Mouse (Mus musculus): ENCODE results near the gene Gzmk.
"Not testable (repeated sequence)": the region's sequence is repeated elsewhere in the genome, so short reads cannot be mapped to it uniquely, and the experiment has no call there.

The Gzmk gene

GRCm38 (mm10) chr13:113225811-113226210 lies at the start of gene Gzmk:
Gzmk (minus strand) TSS chr13:113225908.
- DNase-seq (ENCODE audit: low spot score) = peak; percentile 38

- DNase-seq (ENCODE audit: low spot score) = no peak
These were observed 45.5 kb upstream of the Gzmk start for GRCm38 (mm10) chr13:113271189-113271588.

DNA sequence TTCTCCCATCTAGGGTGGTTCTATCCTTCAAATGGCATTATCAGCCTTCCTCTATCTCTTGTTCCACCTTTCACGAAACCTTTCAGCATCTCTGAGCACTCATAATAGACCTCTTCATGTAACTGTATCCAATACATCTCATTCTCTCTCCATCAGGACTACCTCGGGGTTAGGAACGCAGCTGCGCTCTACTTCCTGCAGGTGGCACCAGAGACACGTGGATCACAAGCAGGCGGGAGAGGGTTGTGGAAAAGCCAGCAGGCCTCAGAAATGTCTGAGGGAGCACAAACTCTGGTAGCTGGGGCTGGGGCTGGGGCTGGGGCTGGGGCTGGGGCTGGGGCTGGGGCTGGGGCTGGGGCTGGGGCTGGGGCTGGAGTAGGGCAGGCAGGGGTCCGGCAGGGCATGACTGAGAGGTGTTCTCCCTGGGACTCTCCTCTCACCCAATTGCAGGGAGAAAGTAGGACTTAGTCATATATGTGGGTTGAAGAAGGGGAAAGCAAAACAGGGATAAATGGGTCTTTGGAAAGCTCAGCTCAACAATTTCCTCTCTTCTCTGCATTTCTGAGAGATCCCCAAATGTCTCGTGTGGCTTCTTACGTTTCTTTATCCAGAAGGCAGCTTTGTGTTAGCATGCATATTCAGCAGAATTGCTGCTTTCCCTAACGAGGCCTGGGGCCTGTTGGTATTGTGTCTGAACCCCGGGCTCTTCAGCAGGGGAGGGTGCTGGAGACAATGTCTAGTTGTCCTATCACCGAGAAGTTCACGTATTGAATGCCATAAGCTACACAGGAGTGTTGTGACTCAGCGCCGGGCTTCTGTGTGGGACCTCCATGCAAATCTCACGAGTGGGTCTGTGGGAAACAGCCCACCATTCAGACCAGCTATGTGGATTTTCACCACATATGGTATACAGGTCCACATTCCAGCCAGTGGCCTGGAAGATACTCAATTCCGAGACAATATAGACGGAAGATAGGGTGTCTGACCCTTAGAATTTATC lies 44.4 kb upstream of the Gzmk start:
- DNase-seq (ENCODE audit: low spot score) = peak; percentile 87

DNA sequence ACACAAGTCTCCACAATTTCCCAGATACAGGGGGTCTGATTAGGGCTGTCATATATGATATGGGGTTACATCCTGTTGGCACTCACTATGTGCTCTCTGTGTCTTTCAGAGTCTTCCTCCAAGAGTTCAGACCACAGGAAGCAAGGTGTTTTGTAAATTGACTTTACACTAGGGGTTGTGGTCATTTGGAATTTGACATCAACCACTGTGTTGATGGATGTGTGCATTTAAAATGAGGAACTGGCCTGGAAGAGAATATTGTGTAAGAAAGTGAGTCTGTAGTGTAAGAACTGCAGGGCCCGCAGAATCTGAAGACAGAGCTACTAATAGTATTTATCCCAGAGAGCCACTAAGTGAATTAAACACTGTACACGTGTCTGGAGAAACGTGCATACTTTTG lies 41.5 kb upstream of the Gzmk start:
- no peak for DNase-seq (ENCODE audit: low spot score)

DNA sequence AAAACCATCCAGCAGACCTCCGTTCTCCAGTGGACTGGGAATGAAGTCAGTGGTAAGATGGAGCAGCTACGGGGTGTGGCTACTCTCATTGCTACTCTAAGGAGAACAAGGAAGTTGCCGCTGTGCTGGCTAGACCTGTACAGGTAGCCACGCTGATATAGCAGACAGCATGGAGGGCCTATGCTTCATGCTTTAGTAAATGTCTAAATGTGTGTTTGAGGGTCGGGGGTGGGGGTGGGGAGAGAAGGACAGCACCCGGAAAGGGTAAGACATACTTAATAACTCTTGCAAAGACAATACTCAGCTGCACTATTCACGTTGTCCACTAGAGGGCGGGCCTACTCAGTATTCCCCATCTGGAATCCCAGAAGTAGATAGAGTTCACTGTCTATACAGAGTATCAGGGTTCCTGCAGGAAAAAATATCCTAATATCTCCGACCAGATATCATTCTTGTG lies 40.8 kb upstream of the Gzmk start:
- DNase-seq (ENCODE audit: low spot score) = peak; percentile 82

DNA sequence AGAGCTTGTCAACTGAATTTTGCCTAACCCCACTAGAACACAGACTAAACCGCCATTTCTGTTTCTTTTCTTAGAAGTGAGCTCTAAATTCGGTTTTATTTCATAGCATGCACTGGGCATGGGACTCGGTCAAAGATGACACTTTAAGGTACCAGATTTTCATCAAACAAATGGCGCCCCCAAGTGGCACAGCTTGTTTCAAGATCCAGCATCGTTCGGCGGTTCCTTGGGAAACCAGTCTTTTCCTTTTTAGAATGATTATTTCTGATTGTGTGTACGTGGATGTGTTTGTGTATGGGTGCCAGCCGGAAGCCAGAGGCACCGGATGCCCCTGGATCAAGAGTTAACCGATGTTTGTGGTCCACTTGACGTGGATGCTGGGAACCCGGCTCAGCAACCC lies 39.5 kb upstream of the Gzmk start:
- DNase-seq (ENCODE audit: low spot score) = peak; percentile 65

DNA sequence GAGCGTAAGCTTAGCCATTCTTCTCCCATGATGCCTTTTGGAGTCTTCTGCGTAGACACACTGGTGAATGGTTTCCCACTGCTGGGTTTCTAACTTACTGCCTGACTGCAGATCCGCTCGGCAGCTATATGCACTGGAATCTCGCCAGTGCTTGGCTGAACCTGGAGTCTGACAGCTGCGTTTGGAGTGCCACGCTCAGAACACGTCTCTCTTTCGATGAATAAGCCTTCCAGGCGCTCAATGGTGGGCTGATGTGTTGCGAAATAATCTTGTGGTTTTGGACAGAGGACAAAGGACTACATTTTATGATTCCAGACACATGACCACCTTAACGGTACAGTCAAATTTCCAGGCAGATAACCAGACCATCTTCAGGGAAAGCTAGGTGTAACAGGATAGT lies 37.1 kb upstream of the Gzmk start:
- DNase-seq (ENCODE audit: low spot score) = peak; percentile 35

DNA sequence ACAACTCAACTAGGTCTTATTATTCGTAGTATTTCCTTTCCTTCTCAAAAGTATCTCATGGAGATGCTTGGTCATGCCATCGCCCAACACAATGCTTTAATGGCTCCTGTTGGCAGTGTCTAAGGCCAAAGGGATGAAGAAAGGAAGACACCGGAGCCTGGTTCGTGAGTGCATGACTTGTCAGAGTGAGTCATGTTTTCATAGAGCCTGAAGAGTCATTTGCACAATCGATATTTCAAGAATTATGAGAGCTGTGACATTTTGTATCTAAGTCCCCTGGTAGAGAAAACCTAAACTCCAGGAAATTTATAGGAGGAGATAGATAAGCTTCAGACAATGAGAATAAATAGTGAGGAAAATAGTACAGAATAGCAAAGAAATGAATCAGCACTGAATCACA lies 33.5 kb upstream of the Gzmk start:
- no peak for DNase-seq (ENCODE audit: low spot score)

DNA sequence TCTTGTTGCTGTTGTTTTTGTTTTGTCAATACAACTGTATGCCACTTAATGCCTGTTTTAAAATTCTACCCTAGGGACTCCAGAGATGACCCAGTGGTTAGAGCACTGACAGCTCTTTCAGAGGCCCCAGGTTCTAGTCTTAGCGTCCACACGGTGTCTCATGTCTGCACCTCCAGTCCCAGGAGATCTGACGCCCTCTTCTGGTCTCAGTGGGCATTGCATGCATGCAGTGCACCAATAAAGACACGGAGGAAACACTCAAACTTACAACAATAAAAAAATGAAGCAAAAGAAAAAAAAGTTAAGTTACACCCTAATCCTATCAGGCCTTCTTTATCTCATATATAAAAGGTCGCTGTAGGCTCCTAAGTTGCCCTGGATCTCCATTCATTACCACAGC lies 31.5 kb upstream of the Gzmk start:
- DNase-seq (ENCODE audit: low spot score) = no peak

DNA sequence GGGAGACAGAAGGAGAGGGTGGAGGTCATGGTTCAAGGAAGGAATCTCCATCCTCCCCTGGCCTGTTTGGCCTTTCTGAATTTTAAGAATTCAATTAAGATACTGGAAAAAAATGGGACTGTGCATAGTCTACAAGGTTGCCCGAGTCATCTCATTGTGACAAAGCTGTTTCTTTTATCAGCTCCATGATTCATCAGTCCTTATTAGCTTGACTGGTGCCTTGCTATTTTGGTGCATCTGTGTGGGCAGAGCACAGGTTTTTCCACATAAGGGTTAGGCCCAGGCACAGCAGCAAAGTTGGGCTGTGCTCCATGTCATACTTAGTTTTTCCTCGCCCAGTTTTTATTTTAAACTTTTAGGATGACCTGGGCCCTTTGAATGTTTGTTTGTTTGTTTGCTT lies 31.1 kb upstream of the Gzmk start:
- no peak for DNase-seq (ENCODE audit: low spot score)

DNA sequence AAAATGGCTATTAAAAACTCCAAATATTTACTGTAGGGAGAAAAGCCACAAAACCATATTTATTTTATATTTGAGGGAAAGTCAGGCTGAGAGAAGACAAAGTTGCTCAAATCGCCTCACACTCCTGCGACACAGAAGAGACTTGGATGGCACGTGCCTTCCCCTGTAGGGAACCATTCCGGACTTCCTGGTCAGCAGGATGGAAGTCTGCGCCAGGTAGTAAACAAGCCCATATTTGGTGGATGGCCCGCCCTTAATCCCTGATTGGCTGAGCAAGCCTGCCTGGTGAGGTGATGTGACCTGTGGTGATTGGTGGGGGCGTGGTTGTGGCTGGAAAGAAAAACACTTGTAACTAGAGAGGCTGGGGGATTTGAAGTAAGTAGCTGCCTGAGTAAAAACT lies 26.9 kb upstream of the Gzmk start:
- DNase-seq (ENCODE audit: low spot score) = not testable (repeated sequence)

DNA sequence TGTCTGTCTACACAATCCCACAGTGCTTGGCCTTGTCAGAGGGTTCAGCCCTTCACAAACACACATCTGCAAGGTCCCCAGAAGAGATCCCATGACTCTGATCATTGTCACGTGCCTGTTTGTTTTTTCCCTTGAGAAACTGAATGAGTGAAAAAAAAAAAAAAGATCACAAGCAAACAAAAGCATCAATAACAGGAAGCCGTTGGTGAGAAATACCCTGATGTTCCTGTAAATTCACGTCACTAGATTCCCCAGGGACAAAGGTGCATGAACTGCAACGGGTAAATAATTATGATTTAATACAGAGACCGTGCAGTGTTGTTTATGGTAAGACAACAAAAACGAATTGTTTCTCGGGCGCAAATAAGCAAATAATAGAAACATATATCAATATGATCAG lies 19.3 kb upstream of the Gzmk start:
- no peak for DNase-seq (ENCODE audit: low spot score)

DNA sequence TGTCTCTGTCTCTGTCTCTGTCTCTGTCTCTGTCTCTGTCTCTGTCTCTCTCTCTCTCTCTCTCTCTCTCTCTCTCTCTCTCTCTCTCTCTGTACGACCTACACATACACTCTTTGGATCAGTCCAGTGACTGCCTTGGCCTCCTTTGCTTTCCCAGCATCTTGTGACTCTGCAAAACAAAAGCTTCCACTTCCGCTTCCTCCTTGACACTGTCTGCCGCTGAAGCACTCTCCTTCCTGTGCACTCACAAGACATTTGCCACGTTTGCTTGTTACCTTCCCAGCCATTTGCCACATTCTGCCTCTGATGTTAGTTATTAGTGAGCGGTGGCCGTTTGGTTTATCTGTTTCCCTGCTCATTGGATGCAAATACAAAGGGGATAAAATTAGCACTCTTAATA lies 16.4 kb upstream of the Gzmk start:
- no peak for DNase-seq (ENCODE audit: low spot score)

DNA sequence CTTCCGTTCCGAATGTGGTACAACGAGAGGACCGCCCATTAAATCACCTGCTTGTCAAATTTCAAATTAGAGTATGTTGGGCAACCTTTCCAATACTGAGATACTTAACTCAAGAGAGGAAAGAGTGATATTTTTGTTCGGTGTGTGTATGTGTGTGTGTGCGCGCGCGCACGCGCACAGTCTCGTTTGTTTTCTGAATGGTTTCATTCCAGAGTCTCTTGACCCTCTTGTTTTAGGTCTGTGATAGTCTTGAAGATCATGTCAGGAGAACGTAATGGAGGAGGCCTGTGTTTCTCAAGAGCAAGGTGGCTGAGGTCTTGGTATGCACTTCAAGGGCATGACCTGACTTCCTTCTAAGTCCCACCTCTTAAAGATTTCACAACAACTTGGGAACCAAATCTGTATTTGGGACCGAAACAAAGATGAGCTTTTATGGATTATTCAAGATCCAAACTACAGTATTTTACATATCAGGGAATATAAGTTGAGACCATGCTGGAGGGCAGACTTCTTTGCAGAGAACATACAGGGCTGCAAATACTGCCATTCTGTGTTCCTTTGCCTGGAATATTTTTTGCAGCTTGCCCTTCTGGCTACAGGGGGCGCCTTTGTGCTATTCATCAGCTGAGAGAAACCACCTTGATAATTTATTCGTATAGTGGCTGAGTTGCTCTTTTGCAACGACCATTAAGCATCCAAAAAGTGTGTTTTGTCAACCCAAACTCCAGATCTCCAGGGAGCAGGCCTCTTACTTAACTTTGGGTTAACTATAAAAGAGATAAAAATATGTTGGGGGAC lies 2.2 kb upstream of the Gzmk start:
- peak; percentile 22 for DNase-seq (ENCODE audit: low spot score)

DNA sequence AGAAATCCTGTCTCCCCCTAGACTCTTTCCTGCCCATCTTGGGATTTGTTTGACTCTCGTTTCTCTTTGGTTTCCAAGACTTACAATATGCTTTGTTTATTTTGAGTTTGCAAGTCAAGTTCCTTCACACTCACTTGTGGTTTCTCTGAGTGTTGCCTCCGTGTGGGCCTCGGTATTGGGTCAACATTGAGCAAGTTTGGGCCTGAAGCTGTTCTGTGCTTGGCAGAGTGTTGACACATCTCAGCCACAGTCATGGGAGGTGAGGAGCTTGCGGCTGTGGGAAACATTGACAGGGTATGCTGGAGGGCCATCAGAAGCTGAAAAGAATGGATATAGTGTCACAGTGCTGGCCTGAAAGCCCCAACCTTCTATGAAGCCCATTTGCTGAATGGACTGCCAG lies 1.4 kb upstream of the Gzmk start:
- no peak for DNase-seq (ENCODE audit: low spot score)

- peak; percentile 68 for DNase-seq (ENCODE audit: low spot score)
These were observed 1.6 kb downstream of the Gzmk start for GRCm38 (mm10) chr13:113224105-113224504.

DNA sequence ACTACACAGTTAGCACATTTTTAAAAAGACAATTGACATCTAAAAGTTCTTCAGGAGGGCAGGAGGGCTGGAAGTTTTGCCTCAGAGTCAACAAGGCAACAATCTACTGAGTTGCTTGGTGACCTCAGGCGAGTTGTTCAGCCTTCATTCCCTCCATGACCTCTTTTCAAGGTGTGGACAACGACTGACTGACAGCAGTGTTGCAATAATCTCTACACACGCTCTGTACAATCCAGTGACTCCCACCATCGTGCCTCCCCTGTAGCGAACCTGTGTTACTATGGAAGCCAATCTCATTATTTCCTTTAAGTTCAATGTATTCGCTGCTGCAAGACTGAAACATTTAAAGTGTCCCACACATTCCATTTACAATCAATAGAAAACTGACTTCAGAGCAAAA lies 3.9 kb downstream of the Gzmk start:
- DNase-seq (ENCODE audit: low spot score) = no peak

DNA sequence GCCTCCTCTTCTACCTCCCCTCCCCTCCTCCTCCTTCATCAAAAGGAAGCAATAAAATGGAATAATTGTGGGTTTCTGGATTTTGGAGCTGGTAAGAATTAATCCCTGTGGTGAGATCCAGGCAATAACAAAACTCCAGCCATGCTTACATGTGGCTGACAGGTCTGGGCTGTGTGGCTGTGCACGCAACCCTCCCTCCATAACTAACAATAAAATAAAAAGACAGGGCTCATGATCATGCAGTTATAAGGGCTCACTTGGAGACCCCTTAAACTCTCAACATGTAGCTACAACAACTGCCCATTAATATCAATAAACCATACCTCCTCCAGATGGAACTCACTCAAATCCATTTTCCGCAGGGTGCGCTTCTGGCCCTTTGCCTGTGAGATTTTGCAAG lies 11.8 kb downstream of the Gzmk start:
- DNase-seq (ENCODE audit: low spot score) = no peak

DNA sequence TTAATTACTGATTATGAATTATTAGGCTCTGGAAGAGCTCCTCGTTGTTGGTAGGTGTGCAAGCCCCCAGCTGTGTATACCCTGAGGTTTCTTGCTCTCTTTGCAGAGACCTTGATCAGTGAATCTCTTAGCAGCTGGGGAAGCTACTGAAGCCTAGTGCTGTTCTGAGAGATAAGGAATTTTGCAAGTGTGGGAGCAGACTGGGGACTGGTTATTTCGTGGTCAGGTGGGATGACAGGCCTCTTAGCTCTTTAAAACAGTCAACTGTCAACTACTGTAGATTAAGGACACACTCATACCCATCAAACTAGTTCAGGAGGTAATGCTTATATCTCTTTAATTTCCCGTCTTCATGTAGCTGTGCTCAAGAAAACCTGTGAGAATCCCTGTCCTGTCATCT lies 13.3 kb downstream of the Gzmk start:
- DNase-seq (ENCODE audit: low spot score) = no peak

DNA sequence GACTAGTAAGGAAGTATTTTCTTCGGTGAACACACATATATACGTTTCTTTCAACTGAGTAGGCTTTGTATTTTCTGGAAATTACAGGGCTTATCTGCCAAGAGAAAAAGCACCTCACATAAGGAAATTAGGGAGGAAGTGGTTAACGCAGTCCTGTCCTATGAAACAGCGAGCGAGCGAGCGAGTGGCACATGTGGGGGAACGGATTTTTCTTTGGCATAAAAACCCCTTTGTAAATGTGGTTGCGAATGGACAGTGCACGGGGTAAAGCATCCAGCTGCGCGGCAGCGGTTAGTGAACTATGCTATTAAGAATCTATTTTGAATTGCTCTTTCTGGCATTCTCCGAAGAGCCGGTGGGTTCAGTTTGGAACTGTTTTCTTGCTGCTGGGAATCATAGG lies 14.4 kb downstream of the Gzmk start:
- no peak for DNase-seq (ENCODE audit: low spot score)

DNA sequence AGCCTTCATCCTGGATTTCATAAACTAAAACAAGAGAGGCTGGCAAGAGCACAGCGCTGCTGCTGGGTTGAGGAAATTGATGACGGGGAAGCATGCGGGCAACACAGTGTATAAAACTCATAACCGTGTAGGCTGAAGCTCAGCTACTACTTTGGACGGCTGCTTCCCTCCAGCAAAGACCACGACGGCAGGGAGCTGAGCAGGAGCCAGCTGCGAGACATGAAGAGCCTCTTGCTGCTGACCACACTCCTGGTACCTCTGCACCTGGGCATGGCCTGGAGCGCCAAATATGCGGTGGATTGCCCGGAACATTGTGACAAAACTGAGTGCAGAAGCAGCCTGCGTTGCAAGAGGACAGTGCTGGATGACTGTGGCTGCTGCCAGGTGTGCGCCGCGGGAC lies 16.1 kb downstream of the Gzmk start, which contains the start of gene Esm1:
TSS of gene Esm1 (plus strand) at position 36 of the 400 bp plus-strand sequence.
- no peak for DNase-seq (ENCODE audit: low spot score)

- no peak for DNase-seq (ENCODE audit: low spot score)
These were observed 20.4 kb downstream of the Gzmk start for GRCm38 (mm10) chr13:113205346-113205745.

- DNase-seq (ENCODE audit: low spot score) = no peak
These were observed 22.6 kb downstream of the Gzmk start for GRCm38 (mm10) chr13:113203146-113203545.

Data from layer of hippocampus, adult 11-12 months (tissue).